Mouse (Mus musculus) lung, postnatal 0 days (tissue): ENCODE results near the gene Prr9.

Experiments
- CTCF ChIP-seq: IDR thresholded peaks from 2 replicates; pipeline ENCODE4 v1.5.1; 2016; ENCODE audit warnings: antibody characterized with exemption, mild to moderate bottlenecking
- EP300 ChIP-seq: IDR thresholded peaks from 2 replicates; pipeline ENCODE4 v1.6.1; 2016; ENCODE audit warnings: antibody characterized with exemption, mild to moderate bottlenecking, control low read depth

GRCm38 (mm10) chr3:92150631-92151277 is 27.0 kb upstream of the Prr9 start:
- TF ChIP-seq CTCF (peak; percentile 81), EP300 (no peak)
